Mouse (Mus musculus) induced T-regulatory cell, adult 2 months (primary cell): Measurements from ENCODE around the gene Syt8.

ENCODE experiments used
- DNase-seq: peaks from one replicate; pipeline ENCODE4 v3.0.0-alpha.2; 2012; ENCODE audit warnings: low read depth

Gene Syt8

GRCm38 (mm10) chr7:142445324-142445723 is 10.7 kb downstream of the Syt8 start:
- no peak for DNase-seq

GRCm38 (mm10) chr7:142446264-142446663 is 11.6 kb downstream of the Syt8 start:
- DNase-seq = no peak

GRCm38 (mm10) chr7:142449038-142449617 is 14.5 kb downstream of the Syt8 start:
- no peak for DNase-seq

- no peak for DNase-seq
Observed at GRCm38 (mm10) chr7:142454706-142455105, 20.1 kb downstream of the Syt8 start.

DNA sequence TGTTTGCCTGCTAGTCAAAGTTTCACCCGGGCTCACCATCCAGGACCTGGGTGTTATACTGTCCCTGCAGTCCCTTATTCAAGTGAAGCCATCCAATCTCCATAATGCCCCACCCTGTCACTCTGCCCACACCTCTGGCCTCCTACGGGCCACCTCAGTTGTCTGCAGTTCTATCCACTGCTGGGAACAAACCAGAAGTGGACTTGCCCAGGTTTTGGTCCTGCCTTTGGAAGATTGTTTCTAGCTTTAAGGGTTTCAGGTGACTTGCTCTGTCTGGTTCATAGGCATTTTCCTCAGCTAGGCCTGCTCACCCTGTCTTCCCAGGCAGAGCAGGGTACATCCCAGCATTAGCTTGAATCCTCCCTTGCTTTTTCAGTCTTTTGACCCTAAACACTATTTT is 20.6 kb downstream of the Syt8 start:
- no peak for DNase-seq

GRCm38 (mm10) chr7:142456806-142457205 is 22.2 kb downstream of the Syt8 start:
- no peak for DNase-seq

DNA sequence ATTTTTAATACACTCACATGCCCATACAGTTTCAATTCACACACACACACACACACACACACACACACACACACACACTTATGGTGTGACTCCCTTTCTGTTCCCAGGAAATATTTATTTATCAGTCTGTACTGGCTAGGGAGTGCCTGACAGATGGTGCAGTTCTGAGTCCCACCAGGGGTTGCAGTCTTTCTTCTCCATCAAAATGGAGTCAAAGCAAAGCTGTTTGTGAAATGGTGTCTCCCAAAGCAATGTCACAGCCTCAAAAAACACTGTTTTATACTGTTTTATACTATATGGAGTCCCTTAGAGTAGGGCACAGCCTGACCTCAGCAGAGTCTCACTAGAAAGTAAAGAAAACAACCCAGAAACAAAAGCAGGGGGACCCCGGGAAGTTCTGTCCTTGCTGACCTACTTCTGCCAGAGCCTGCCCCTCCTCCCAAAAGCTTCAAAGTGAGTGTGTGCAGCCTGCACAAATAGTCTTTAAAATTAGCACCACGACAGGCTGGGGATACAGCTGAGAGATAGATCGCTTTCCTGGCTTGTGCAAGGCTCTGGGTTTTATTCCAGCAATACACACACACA is 22.7 kb downstream of the Syt8 start:
- peak; percentile 41 for DNase-seq

DNA sequence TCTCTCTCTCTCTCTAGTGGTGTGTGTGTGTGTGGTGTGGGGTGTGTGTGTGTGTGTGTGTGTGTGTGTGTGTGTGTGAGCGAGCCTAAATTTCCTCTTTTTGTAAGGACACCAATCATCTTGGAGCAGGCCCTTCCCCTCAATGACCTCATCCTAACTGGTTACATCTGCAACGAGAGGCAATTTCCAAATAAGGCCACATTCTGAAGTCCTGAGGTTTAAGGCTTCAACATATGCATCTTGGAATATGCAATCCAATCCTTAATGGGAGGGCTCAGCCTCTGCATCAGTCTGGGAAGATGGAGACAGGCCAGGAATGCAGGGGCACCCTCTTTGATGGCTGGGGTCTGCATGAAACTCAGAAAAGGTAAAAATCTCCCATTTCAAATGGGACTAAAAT is 23.4 kb downstream of the Syt8 start:
- no peak for DNase-seq

GRCm38 (mm10) chr7:142458676-142459298 is 24.1 kb downstream of the Syt8 start:
- DNase-seq = peak; percentile 32

GRCm38 (mm10) chr7:142459299-142459691 is 24.6 kb downstream of the Syt8 start:
- DNase-seq = no peak

- peak; percentile 79 for DNase-seq
Observed at GRCm38 (mm10) chr7:142460636-142461077, 26.0 kb downstream of the Syt8 start, which contains the start of gene Lsp1. Gene Lsp1 (plus strand): TSS chr7:142460809.

GRCm38 (mm10) chr7:142461446-142461845 is 26.8 kb downstream of the Syt8 start:
- DNase-seq = peak; percentile 65

DNA sequence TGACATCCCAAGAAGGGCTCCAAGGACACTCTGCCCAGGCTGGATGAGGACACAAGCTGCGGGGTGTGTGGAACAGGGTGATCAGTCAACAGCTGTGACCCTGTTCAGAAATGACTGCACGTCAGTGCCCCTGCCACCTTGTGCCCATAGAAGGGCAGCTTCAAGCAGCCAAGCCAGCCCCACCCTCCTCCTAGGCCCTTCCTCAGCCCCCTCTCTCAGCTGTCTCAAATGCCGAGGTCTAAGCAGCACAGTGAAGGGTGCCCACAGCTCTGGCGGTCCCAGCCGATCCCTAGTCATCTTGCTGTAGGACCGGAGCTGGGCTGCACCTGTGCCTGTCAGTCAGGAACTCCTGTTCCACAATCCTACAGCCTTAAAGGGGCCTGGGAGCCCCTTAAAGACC is 27.5 kb downstream of the Syt8 start:
- no peak for DNase-seq

DNA sequence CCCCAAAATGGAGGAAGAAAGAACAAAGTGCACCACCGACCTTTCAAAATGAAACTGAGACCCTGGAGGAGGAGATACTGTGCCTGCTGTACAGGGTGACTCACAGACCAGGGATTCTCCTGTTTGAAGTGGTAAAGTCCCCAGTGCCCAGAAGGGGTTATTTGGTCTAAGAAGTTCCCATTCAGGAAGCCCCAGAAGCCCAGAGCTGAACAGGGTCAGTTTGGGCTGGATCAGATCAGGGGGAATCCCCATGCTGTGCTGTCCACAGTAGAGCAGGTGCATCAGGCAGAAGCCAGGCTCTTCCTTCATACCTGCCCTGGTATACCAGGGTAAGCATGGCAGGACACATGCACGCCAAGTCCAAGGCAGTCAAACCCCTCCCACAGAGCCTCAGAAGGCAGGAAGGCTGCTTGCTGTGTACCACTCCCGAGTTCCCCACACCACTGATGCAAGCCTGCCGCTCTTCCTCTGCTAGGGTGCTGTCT is 28.0 kb downstream of the Syt8 start:
- DNase-seq = peak; percentile 67

DNA sequence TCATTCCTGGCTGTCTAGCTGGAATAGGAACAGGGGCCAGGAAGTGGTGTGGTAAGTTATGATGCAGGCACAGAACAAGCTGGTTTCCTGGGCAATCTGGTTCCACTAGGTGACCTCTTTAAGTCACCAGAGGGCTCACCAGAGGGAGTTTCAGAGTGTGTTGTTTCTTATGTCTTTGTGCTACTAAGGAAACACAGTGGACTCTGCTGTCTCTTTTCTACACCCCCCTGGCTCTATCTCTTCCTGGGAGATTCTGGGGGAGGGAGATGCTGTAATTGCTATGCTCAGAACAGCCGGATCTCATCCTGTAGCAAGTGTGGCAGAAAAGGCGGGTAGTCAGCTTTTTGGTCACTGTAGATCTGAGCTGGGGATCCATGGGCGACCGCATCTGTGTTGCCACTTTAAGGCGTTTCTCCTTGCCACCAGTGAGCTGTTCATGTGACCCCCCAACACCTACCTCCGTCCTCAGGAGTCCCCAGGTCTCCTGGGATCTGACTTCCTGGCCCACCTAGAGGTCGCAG is 35.6 kb downstream of the Syt8 start:
- no peak for DNase-seq

- no peak for DNase-seq
Observed at GRCm38 (mm10) chr7:142470808-142471413, 36.3 kb downstream of the Syt8 start.

DNA sequence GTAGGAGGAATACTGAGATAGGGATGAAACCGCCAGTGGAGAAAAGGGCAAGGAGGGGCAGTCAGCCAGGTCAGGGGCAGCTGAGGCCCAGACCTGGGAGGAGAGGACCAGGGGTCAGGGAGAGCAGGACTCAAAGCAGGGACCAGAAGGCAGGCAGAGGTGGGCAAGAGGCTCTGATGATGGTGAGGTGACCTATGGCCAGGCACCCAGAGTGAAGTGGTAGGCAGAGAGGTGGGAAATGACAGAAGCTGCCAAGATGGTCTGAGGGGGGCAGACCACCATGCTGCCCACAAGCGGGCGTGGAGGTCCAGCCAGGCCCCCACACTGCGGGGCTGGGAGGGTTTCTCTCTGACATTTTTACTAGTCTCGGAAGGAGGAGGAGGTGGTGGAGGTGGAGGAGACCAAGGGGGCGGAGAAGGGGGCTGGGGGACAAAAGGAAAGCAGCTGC is 36.8 kb downstream of the Syt8 start:
- no peak for DNase-seq

GRCm38 (mm10) chr7:142471884-142472570 is 37.4 kb downstream of the Syt8 start:
- DNase-seq = no peak

DNA sequence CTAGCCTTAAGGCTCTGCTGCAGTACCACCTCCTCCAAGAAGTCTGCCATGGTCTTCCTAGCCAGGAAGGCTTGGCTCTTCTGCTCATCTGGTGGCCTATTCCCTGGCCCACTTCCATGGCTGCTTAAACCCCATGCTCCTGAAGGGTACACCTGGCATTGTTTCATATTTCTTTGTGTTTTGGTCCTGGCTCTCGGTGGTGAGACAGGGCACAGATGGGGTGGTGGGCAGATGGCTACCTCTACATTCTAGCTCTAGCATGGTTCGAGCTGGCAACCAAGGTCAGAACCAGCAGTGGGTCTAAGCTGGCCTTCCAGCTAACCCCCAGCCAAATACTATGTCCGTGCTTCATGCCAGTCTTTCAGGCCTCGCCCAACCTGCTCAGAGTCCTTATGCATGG is 38.3 kb downstream of the Syt8 start:
- DNase-seq = no peak

- no peak for DNase-seq
Observed at GRCm38 (mm10) chr7:142473476-142473875, 38.8 kb downstream of the Syt8 start.

GRCm38 (mm10) chr7:142474799-142475198 is 40.1 kb downstream of the Syt8 start:
- DNase-seq = no peak

DNA sequence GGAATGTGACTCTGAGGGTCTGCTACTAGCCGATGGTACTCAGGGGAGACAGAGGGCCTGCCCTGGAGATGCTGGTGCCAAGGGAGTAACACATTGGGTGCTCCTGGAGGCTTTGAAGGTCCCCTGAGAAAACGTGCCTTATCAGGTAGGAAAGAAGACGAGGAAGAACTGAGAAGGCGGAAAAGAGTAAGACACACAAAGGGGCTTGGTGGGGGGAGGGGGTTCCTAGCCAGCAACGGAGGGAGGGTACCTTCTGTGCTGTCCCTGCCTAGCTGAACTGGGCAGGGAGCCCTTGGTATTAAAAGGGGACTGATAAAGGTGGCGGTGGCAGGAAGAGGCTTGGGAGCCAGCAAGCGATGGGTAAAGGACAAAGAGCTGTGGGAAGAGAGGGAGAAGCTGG is 41.0 kb downstream of the Syt8 start:
- DNase-seq = no peak
